Mouse (Mus musculus) limb, embryonic 15.5 days (tissue): ENCODE data around the gene Cdx2. TPM values are rescaled to one million over a fixed set of nuclear protein-coding genes. Genes with fewer than 3 reads are reported as not detected.

Experiments used
- ATAC-seq: fragments of 200-750 bp; cut with Nextera tagmentation; 2 replicates; pipeline ENCODE4 v1.8.0; 2017; ENCODE audit warnings: low read depth, moderate TSS enrichment; ENCODE audit not compliant: insufficient number of reproducible peaks, low FRiP score, low TSS enrichment
- H3K27ac ChIP-seq: fragments of 300-500 bp; sonication (generic); 2 replicates; pipeline ENCODE4 v1.5.1; 2015; ENCODE audit warnings: moderate library complexity, mild to moderate bottlenecking, inconsistent platforms
- H3K27me3 ChIP-seq: fragments of 300-500 bp; sonication (generic); 2 replicates; pipeline ENCODE4 v1.6.1; 2015; ENCODE audit warnings: inconsistent platforms
- H3K36me3 ChIP-seq: fragments of 300-500 bp; sonication (generic); 2 replicates; pipeline ENCODE4 v1.6.1; 2015; ENCODE audit warnings: inconsistent platforms
- H3K4me1 ChIP-seq: fragments of 300-500 bp; sonication (generic); 2 replicates; pipeline ENCODE4 v1.6.1; 2015; ENCODE audit warnings: inconsistent platforms
- H3K4me2 ChIP-seq: fragments of 300-500 bp; sonication (generic); 2 replicates; pipeline ENCODE4 v1.6.1; 2015; ENCODE audit warnings: mild to moderate bottlenecking, inconsistent platforms
- H3K4me3 ChIP-seq: fragments of 300-500 bp; sonication (generic); 2 replicates; pipeline ENCODE4 v1.5.1; 2015; ENCODE audit warnings: mild to moderate bottlenecking, inconsistent platforms
- H3K9ac ChIP-seq: fragments of 300-500 bp; sonication (generic); 2 replicates; pipeline ENCODE4 v1.6.1; 2015; ENCODE audit warnings: inconsistent platforms
- H3K9me3 ChIP-seq: fragments of 300-500 bp; sonication (generic); 2 replicates; pipeline ENCODE4 v1.6.1; 2016; ENCODE audit warnings: inconsistent platforms
- WGBS: fragments of 180-500 bp; shearing (Covaris S2); methylation state at CpG from one replicate; pipeline ENCODE4 v1.1.7; 2015; 5-methylcytosine and 5-hydroxymethylcytosine counted together
- polyA plus RNA-seq: library from polyadenylated mRNA; unstranded; fragments of >200 nt; fragmentation: Nextera tagmentation; extraction: Ambion mirVana; gene quantifications from 2 replicates; pipeline ENCODE4 v1.2.1, GENCODE M21; 2015

Gene Cdx2
- polyA plus RNA-seq, 1 experiment from 2014 or later: not detected

GRCm38 (mm10) chr5:147301781-147302070 lies 5.3 kb downstream of the Cdx2 start:
- no peaks in the 10 kb centered on the region for H3K36me3 ChIP-seq
- H3K4me2 ChIP-seq: no peak overlapping the region
- H3K27me3 ChIP-seq: peaks cover 96% of the 10 kb centered on the region
- H3K4me1 ChIP-seq: peaks cover 39% of the 10 kb centered on the region
- no peak for ATAC-seq
- H3K27ac ChIP-seq: no peak overlapping the region
- H3K9ac ChIP-seq: no peak overlapping the region
- H3K9me3 ChIP-seq: no peaks in the 10 kb centered on the region
- no peak overlapping the region for H3K4me3 ChIP-seq
- WGBS: 5% methylated on average over 10 of the region's 10 CpGs

GRCm38 (mm10) chr5:147300917-147301780 lies 5.9 kb downstream of the Cdx2 start:
- Histone ChIP-seq H3K36me3 (no peaks in the 10 kb centered on the region), H3K27me3 (peaks cover 94% of the 10 kb centered on the region), H3K4me3 (no peak overlapping the region), H3K4me2 (no peak overlapping the region), H3K9ac (no peak overlapping the region), H3K9me3 (no peaks in the 10 kb centered on the region), H3K4me1 (peaks cover 34% of the 10 kb centered on the region), H3K27ac (no peak overlapping the region)
- no peak for ATAC-seq
- WGBS: 4% methylated on average over 21 of the region's 21 CpGs

- peaks cover 91% of the 10 kb centered on the region for H3K27me3 ChIP-seq
- peak overlapping the region; percentile 42; the same call in 1 of the 2 replicates for H3K4me2 ChIP-seq
- H3K9ac ChIP-seq: no peak overlapping the region
- no peaks in the 10 kb centered on the region for H3K36me3 ChIP-seq
- H3K4me3 ChIP-seq: peak overlapping the region; percentile 24
- WGBS: 12% methylated on average over 4 of the region's 4 CpGs
- H3K4me1 ChIP-seq: peaks cover 22% of the 10 kb centered on the region
- no peaks in the 10 kb centered on the region for H3K9me3 ChIP-seq
- ATAC-seq: no peak
- no peak overlapping the region for H3K27ac ChIP-seq
Measured at GRCm38 (mm10) chr5:147300001-147300363, 7.1 kb downstream of the Cdx2 start.

- peak overlapping the region; percentile 42 for H3K4me2 ChIP-seq
- no peaks in the 10 kb centered on the region for H3K9me3 ChIP-seq
- no peak overlapping the region for H3K27ac ChIP-seq
- peaks cover 91% of the 10 kb centered on the region for H3K27me3 ChIP-seq
- WGBS: under 1% methylated on average over 41 of the region's 41 CpGs
- no peak for ATAC-seq
- no peak overlapping the region for H3K9ac ChIP-seq
- H3K36me3 ChIP-seq: no peaks in the 10 kb centered on the region
- H3K4me1 ChIP-seq: peaks cover 16% of the 10 kb centered on the region
- H3K4me3 ChIP-seq: peak overlapping the region; percentile 24
Measured at GRCm38 (mm10) chr5:147299255-147300000, 7.6 kb downstream of the Cdx2 start.

GRCm38 (mm10) chr5:147297249-147297648 lies 9.8 kb downstream of the Cdx2 start:
- no peaks in the 10 kb centered on the region for H3K9me3 ChIP-seq
- no peak overlapping the region for H3K9ac ChIP-seq
- 61% methylated on average over 5 of the region's 5 CpGs for WGBS
- no peak for ATAC-seq
- peaks cover 19% of the 10 kb centered on the region for H3K4me1 ChIP-seq
- H3K4me3 ChIP-seq: no peak overlapping the region
- H3K27me3 ChIP-seq: peaks cover 91% of the 10 kb centered on the region
- no peak overlapping the region for H3K4me2 ChIP-seq
- no peak overlapping the region for H3K27ac ChIP-seq
- no peaks in the 10 kb centered on the region for H3K36me3 ChIP-seq

- H3K4me3 ChIP-seq: no peak overlapping the region
- 22% methylated on average over 20 of the region's 20 CpGs for WGBS
- peaks cover 67% of the 10 kb centered on the region for H3K27me3 ChIP-seq
- peaks cover 9% of the 10 kb centered on the region for H3K4me1 ChIP-seq
- H3K36me3 ChIP-seq: no peaks in the 10 kb centered on the region
- no peaks in the 10 kb centered on the region for H3K9me3 ChIP-seq
- no peak overlapping the region for H3K9ac ChIP-seq
- no peak for ATAC-seq
- no peak overlapping the region for H3K27ac ChIP-seq
- no peak overlapping the region for H3K4me2 ChIP-seq
Measured at GRCm38 (mm10) chr5:147294121-147294520, 12.9 kb downstream of the Cdx2 start.

- H3K9ac ChIP-seq: no peak overlapping the region
- H3K9me3 ChIP-seq: no peaks in the 10 kb centered on the region
- H3K27ac ChIP-seq: no peak overlapping the region
- no peak overlapping the region for H3K4me3 ChIP-seq
- peak; percentile 55; the same call in 1 of the 2 replicates for ATAC-seq
- H3K4me2 ChIP-seq: no peak overlapping the region
- H3K27me3 ChIP-seq: peaks cover 60% of the 10 kb centered on the region
- WGBS: 21% methylated on average over 18 of the region's 18 CpGs
- no peaks in the 10 kb centered on the region for H3K36me3 ChIP-seq
- peaks cover 7% of the 10 kb centered on the region for H3K4me1 ChIP-seq
Measured at GRCm38 (mm10) chr5:147293127-147293910, 13.8 kb downstream of the Cdx2 start.

- ATAC-seq: no peak
- H3K27me3 ChIP-seq: peaks cover 53% of the 10 kb centered on the region
- 34% methylated on average over 13 of the region's 13 CpGs for WGBS
Measured at GRCm38 (mm10) chr5:147292506-147293120, 14.5 kb downstream of the Cdx2 start.

GRCm38 (mm10) chr5:147291764-147292505 lies 15.1 kb downstream of the Cdx2 start:
- no peak overlapping the region for H3K4me3 ChIP-seq
- H3K27me3 ChIP-seq: peaks cover 47% of the 10 kb centered on the region
- 33% methylated on average over 16 of the region's 16 CpGs for WGBS
- H3K4me2 ChIP-seq: no peak overlapping the region
- no peaks in the 10 kb centered on the region for H3K36me3 ChIP-seq
- H3K9me3 ChIP-seq: no peaks in the 10 kb centered on the region
- peaks cover 7% of the 10 kb centered on the region for H3K4me1 ChIP-seq
- H3K27ac ChIP-seq: no peak overlapping the region
- no peak for ATAC-seq
- H3K9ac ChIP-seq: no peak overlapping the region

More at GRCm38 (mm10) chr5:147292506-147293120, 14.5 kb downstream of the Cdx2 start:
- Histone ChIP-seq H3K4me1 (peaks cover 7% of the 10 kb centered on the region), H3K9ac (no peak overlapping the region), H3K27ac (no peak overlapping the region), H3K9me3 (no peaks in the 10 kb centered on the region), H3K4me2 (no peak overlapping the region), H3K4me3 (no peak overlapping the region), H3K36me3 (no peaks in the 10 kb centered on the region)

GRCm38 (mm10) chr5:147284365-147284764 lies 22.7 kb downstream of the Cdx2 start:
- ATAC-seq: no peak
- Histone ChIP-seq H3K4me1 (no peaks in the 10 kb centered on the region), H3K9me3 (no peaks in the 10 kb centered on the region), H3K36me3 (no peaks in the 10 kb centered on the region), H3K27me3 (peaks cover 38% of the 10 kb centered on the region), H3K27ac (no peak overlapping the region), H3K4me3 (no peak overlapping the region), H3K4me2 (no peak overlapping the region), H3K9ac (no peak overlapping the region)
- WGBS: 75% methylated on average over 4 of the region's 4 CpGs

- Histone ChIP-seq H3K36me3 (no peaks in the 10 kb centered on the region), H3K27ac (no peak overlapping the region), H3K9me3 (no peaks in the 10 kb centered on the region), H3K4me1 (peaks cover 7% of the 10 kb centered on the region; the same call in 1 of the 2 replicates), H3K4me3 (no peak overlapping the region), H3K9ac (no peak overlapping the region), H3K4me2 (no peak overlapping the region), H3K27me3 (peaks cover 87% of the 10 kb centered on the region)
- WGBS: under 1% methylated on average over 13 of the region's 13 CpGs
- no peak for ATAC-seq
Measured at GRCm38 (mm10) chr5:147277547-147277925, 29.5 kb downstream of the Cdx2 start.
